In genomic region chr2:160940930-160941709, GRCm38 (mm10) we compare ENCODE assay signal across 12 mouse cellular contexts. TPM values are rescaled to one million over a fixed set of nuclear protein-coding genes. Genes with fewer than 3 reads are reported as not detected.
DNase-seq lines count a peak whose midpoint lies in the region; ATAC-seq lines count a peak whose summit lies in the region.
"Had no signal": no experiment of that assay in that cellular context is flagged by ENCODE, and none has a peak within 500 bp of the region (broad histone marks: within the 10 kb centered on the region; RNA-seq: fewer than 3 reads in every experiment).

No protein-coding gene starts in this region.

- DNase-seq in frontal cortex, postnatal 10 days (ENCODE audit: low spot score in 2 of 2): no peak
- no peak for DNase-seq in kidney, postnatal 14 days
- DNase-seq in testis, postnatal 14 days (ENCODE audit: low spot score): peak; percentile 44
- no peak for DNase-seq in testis, postnatal 10 days (ENCODE audit: low spot score)
- DNase-seq in natural killer cell, adult 2 months (ENCODE audit: low spot score in 2 of 2): no peak
- no peak for DNase-seq in layer of hippocampus, adult 18-20 months (ENCODE audit: low spot score in 2 of 2)
- DNase-seq: adrenal gland, postnatal 14 days; kidney, adult 8-10 months had no signal

- no peak overlapping the region for H3K4me2 ChIP-seq in kidney, embryonic 16.5 days (replicated peaks; ENCODE audit: low read depth, low read length)

- H3K4me3 ChIP-seq in kidney, embryonic 16.5 days (ENCODE audit: low read length): no peak overlapping the region

- no peaks in the 10 kb centered on the region for H3K36me3 ChIP-seq in kidney, embryonic 16.5 days (ENCODE audit: insufficient read depth, low read length)

- H3K9me3 ChIP-seq in kidney, embryonic 16.5 days (ENCODE audit: low read length): no peaks in the 10 kb centered on the region

- no peak overlapping the region for H3K9ac ChIP-seq in kidney, embryonic 16.5 days (replicated peaks; ENCODE audit: low read length)

- H3K4me1 ChIP-seq in kidney, embryonic 16.5 days (ENCODE audit: insufficient read depth, low read length): 0 out of 2 replicates have a peak, but pooled peaks cover 4% of the 10 kb centered on the region

- WGBS in kidney, embryonic 16.5 days: 55% methylated on average over 17 of the region's 17 CpGs

- no peak overlapping the region for H3K27ac ChIP-seq in kidney, embryonic 16.5 days (ENCODE audit: low read length)

- 0 out of 2 replicates have a peak, but pooled peaks have one; percentile 10 for ATAC-seq in frontal cortex, adult (ENCODE audit: low TSS enrichment)
- 0 out of 2 replicates have a peak, but pooled peaks have one; percentile 28 for ATAC-seq in kidney, embryonic 16.5 days (ENCODE audit: low FRiP score, low TSS enrichment)
- ATAC-seq: Patski had no signal

- H3K27me3 ChIP-seq in kidney, embryonic 16.5 days (ENCODE audit: insufficient read depth, low read length): no peaks in the 10 kb centered on the region
- H3K27me3 ChIP-seq: Patski had no signal

RNA-seq across cellular contexts. Expression of gene Emilin3, which starts 29.0 kb away (rescaled TPM):
- 7.7 and 11.5 TPM in 2 replicates for polyA plus RNA-seq in kidney, embryonic 16.5 days (2015; fragmentation: Nextera tagmentation; extraction: Ambion mirVana)
- total RNA-seq in layer of hippocampus, adult 18-20 months (2021): under 1 TPM; 0.18 to 0.25 TPM
- total RNA-seq: granulocyte monocyte progenitor cell, adult 5-6 weeks had no signal
- polyA plus RNA-seq: Patski had no signal
